Mouse (Mus musculus) liver, embryonic 14.5 days (tissue): Measurements from ENCODE around the gene Trmt1. TPM values are rescaled to one million over a fixed set of nuclear protein-coding genes. Genes with fewer than 3 reads are reported as not detected.
A peak's percentile ranks its signal among the peaks of the same experiment; 100 is the strongest.

ENCODE experiments used
- ATAC-seq: fragments of 200-750 bp; cut with Nextera tagmentation; 2 replicates; pipeline ENCODE4 v1.8.0; 2017; ENCODE audit warnings: moderate number of reproducible peaks, mild to moderate bottlenecking, moderate library complexity; ENCODE audit not compliant: insufficient read depth
- DNase-seq, 3 experiments: peaks; one replicate each; pipeline ENCODE4 v3.0.0-alpha.2; 2012 to 2013; ENCODE audit warnings: low read depth in 3 of 3, low spot score in 3 of 3
- H3K27ac ChIP-seq: fragments of 300-500 bp; sonication (generic); 2 replicates; pipeline ENCODE4 v1.5.1; 2014; ENCODE audit warnings: moderate library complexity, mild to moderate bottlenecking, control low read depth, inconsistent platforms
- H3K27me3 ChIP-seq: fragments of 300-500 bp; sonication (generic); 2 replicates; pipeline ENCODE4 v1.6.1; 2014; ENCODE audit warnings: mild to moderate bottlenecking, low read length, moderate library complexity; ENCODE audit not compliant: control insufficient read depth, insufficient read depth
- H3K36me3 ChIP-seq: fragments of 300-500 bp; sonication (generic); replicated peaks from 2 replicates; pipeline ENCODE4 v1.6.1; 2014; ENCODE audit warnings: low read depth; ENCODE audit not compliant: control insufficient read depth, insufficient read depth
- H3K4me1 ChIP-seq, 2 experiments: fragments of 200-500 bp in 1 of 2; fragments of 300-500 bp in 1 of 2; sonication (generic) in 1 of 2; replicated peaks; 2 replicates each; pipeline ENCODE4 v1.6.1; 2012 to 2014; ENCODE audit warnings: antibody characterized with exemption in 1 of 2, inconsistent platforms in 1 of 2, low read length in 1 of 2; ENCODE audit not compliant: control insufficient read depth in 2 of 2, insufficient read depth in 2 of 2
- H3K4me2 ChIP-seq: fragments of 300-500 bp; sonication (generic); 2 replicates; pipeline ENCODE4 v1.6.1; 2014; ENCODE audit warnings: low read depth, mild to moderate bottlenecking, control low read depth, moderate library complexity
- H3K4me3 ChIP-seq, 2 experiments: fragments of 200-500 bp in 1 of 2; fragments of 300-500 bp in 1 of 2; sonication (generic) in 1 of 2; 2 replicates each; pipeline ENCODE4 v1.5.1; 2012 to 2014; ENCODE audit warnings: low read depth in 2 of 2, low read length in 2 of 2, mild to moderate bottlenecking in 2 of 2, control low read depth in 1 of 2, inconsistent platforms in 1 of 2, moderate library complexity in 1 of 2; ENCODE audit not compliant: insufficient read depth in 1 of 2
- H3K9ac ChIP-seq: fragments of 300-500 bp; sonication (generic); replicated peaks from 2 replicates; pipeline ENCODE4 v1.6.1; 2014; ENCODE audit warnings: mild to moderate bottlenecking, control low read depth, moderate library complexity
- H3K9me3 ChIP-seq: fragments of 300-500 bp; sonication (generic); 2 replicates; pipeline ENCODE4 v1.6.1; 2016; ENCODE audit warnings: low read length, mixed read lengths; ENCODE audit not compliant: control insufficient read depth
- CTCF ChIP-seq: IDR thresholded peaks from 2 replicates; pipeline ENCODE4 v1.5.1; 2016; ENCODE audit warnings: antibody characterized with exemption, low read depth, control low read depth
- EP300 ChIP-seq: IDR thresholded peaks from 2 replicates; pipeline ENCODE4 v1.6.1; 2016; ENCODE audit warnings: antibody characterized with exemption, low read depth
- WGBS: fragments of 180-500 bp; shearing (Covaris S2); extraction: QIAGEN DNeasy Blood & Tissue Kit; methylation state at CpG from one replicate; pipeline ENCODE4 v1.1.7; 2014; ENCODE audit not compliant: insufficient replicate concordance; 5-methylcytosine and 5-hydroxymethylcytosine counted together
- polyA plus RNA-seq, 2 experiments: library from polyadenylated mRNA; depleted of rRNA in 1 of 2; stranded (reverse) in 1 of 2; unstranded in 1 of 2; fragments of >200 nt; fragmentation: Nextera tagmentation in 1 of 2; extraction: Ambion mirVana in 1 of 2; gene quantifications; 2 replicates each; pipeline versions ENCODE4 v1.2.1 to v1.2.3; 2012 to 2014

Trmt1 gene
- polyA plus RNA-seq, 2 experiments: 27.4 to 37.5 TPM

- Histone ChIP-seq H3K4me3 (peak overlapping the region; percentile 7 to 35; a peak in 3 of 4 replicates), H3K27ac (peak overlapping the region; percentile 98), H3K9ac (peak overlapping the region; percentile 84), H3K4me2 (peak overlapping the region; percentile 67), H3K9me3 (no peaks in the 10 kb centered on the region), H3K27me3 (no peaks in the 10 kb centered on the region), H3K4me1 (peaks cover 44 to 55% of the 10 kb centered on the region in 2 experiments), H3K36me3 (peaks cover 2% of the 10 kb centered on the region; the same call in 1 of the 2 replicates)
- ATAC-seq: no peak
- TF ChIP-seq EP300 (no peak), CTCF (no peak)
- DNase-seq: no peak
- 50% methylated on average over 11 of the region's 11 CpGs for WGBS
These were observed 45.5 kb downstream of the Trmt1 start for GRCm38 (mm10) chr8:84731371-84732177.

GRCm38 (mm10) chr8:84732545-84732944, 46.4 kb downstream of the Trmt1 start:
- Histone ChIP-seq H3K9me3 (no peaks in the 10 kb centered on the region), H3K9ac (no peak overlapping the region), H3K4me3 (no peak overlapping the region), H3K4me2 (no peak overlapping the region), H3K27me3 (no peaks in the 10 kb centered on the region), H3K27ac (peak overlapping the region; percentile 98), H3K4me1 (peaks cover 40 to 49% of the 10 kb centered on the region in 2 experiments), H3K36me3 (no peaks in the 10 kb centered on the region)
- TF ChIP-seq CTCF (no peak), EP300 (no peak)
- 74% methylated on average over 5 of the region's 5 CpGs for WGBS
- no peak for DNase-seq
- ATAC-seq: no peak

- Histone ChIP-seq H3K36me3 (no peaks in the 10 kb centered on the region), H3K4me1 (peaks cover 40 to 51% of the 10 kb centered on the region in 2 experiments), H3K27ac (no peak overlapping the region)
These were observed 46.9 kb downstream of the Trmt1 start for GRCm38 (mm10) chr8:84732996-84733395.

GRCm38 (mm10) chr8:84733959-84734358, 47.9 kb downstream of the Trmt1 start:
- TF ChIP-seq EP300: no peak
- TF ChIP-seq CTCF: no peak
- ATAC-seq: no peak
- Histone ChIP-seq H3K36me3 (no peaks in the 10 kb centered on the region), H3K9ac (no peak overlapping the region), H3K4me1 (peaks cover 32 to 43% of the 10 kb centered on the region in 2 experiments), H3K27ac (no peak overlapping the region), H3K27me3 (no peaks in the 10 kb centered on the region), H3K9me3 (no peaks in the 10 kb centered on the region), H3K4me3 (no peak overlapping the region), H3K4me2 (no peak overlapping the region)
- no peak for DNase-seq
- 78% methylated on average over 6 of the region's 6 CpGs for WGBS

More at GRCm38 (mm10) chr8:84732996-84733395, 46.9 kb downstream of the Trmt1 start:
- Histone ChIP-seq H3K27me3 (no peaks in the 10 kb centered on the region), H3K4me3 (no peak overlapping the region), H3K9ac (no peak overlapping the region), H3K9me3 (no peaks in the 10 kb centered on the region), H3K4me2 (no peak overlapping the region)
- ATAC-seq: no peak
- no peak for DNase-seq
- no peak for TF ChIP-seq CTCF
- TF ChIP-seq EP300: no peak
- 67% methylated on average over 6 of the region's 6 CpGs for WGBS

GRCm38 (mm10) chr8:84734680-84735079, 48.6 kb downstream of the Trmt1 start:
- H3K36me3 ChIP-seq: no peaks in the 10 kb centered on the region
- TF ChIP-seq EP300: no peak
- TF ChIP-seq CTCF: no peak
- no peak overlapping the region for H3K9ac ChIP-seq
- ATAC-seq (no peak), DNase-seq (no peak)
- H3K4me1 ChIP-seq: peaks cover 25 to 35% of the 10 kb centered on the region in 2 experiments
- 69% methylated on average over 2 of the region's 2 CpGs for WGBS
- no peak overlapping the region for H3K4me3 ChIP-seq
- H3K4me2 ChIP-seq: no peak overlapping the region
- no peaks in the 10 kb centered on the region for H3K27me3 ChIP-seq
- no peaks in the 10 kb centered on the region for H3K9me3 ChIP-seq
- no peak overlapping the region for H3K27ac ChIP-seq
